Mouse (Mus musculus) lung, embryonic 14.5 days (tissue): ENCODE results near the gene Rhbdf1. TPM values are rescaled to one million over a fixed set of nuclear protein-coding genes. Genes with fewer than 3 reads are reported as not detected.
A peak's percentile ranks its signal among the peaks of the same experiment; 100 is the strongest.

ENCODE experiments used
- ATAC-seq: fragments of 200-750 bp; cut with Nextera tagmentation; 2 replicates; pipeline ENCODE4 v1.8.0; 2017; ENCODE audit warnings: mild to moderate bottlenecking, moderate TSS enrichment, moderate library complexity; ENCODE audit not compliant: insufficient read depth
- DNase-seq: peaks from one replicate; pipeline ENCODE4 v3.0.0-alpha.2; 2015
- H3K27ac ChIP-seq: fragments of 300-500 bp; sonication (generic); 2 replicates; pipeline ENCODE4 v1.5.1; 2014; ENCODE audit warnings: low read depth, mild to moderate bottlenecking, moderate library complexity
- H3K27me3 ChIP-seq: fragments of 300-500 bp; sonication (generic); 2 replicates; pipeline ENCODE4 v1.6.1; 2014; ENCODE audit warnings: low read length, control low read depth; ENCODE audit not compliant: insufficient read depth
- H3K36me3 ChIP-seq: fragments of 300-500 bp; sonication (generic); 2 replicates; pipeline ENCODE4 v1.6.1; 2014; ENCODE audit warnings: control low read depth; ENCODE audit not compliant: insufficient read depth
- H3K4me1 ChIP-seq: fragments of 300-500 bp; sonication (generic); 2 replicates; pipeline ENCODE4 v1.6.1; 2014; ENCODE audit warnings: antibody characterized with exemption, control low read depth; ENCODE audit not compliant: insufficient read depth
- H3K4me2 ChIP-seq: fragments of 300-500 bp; sonication (generic); 2 replicates; pipeline ENCODE4 v1.6.1; 2014; ENCODE audit warnings: mild to moderate bottlenecking
- H3K4me3 ChIP-seq: fragments of 300-500 bp; sonication (generic); 2 replicates; pipeline ENCODE4 v1.5.1; 2014; ENCODE audit warnings: low read depth, low read length
- H3K9ac ChIP-seq: fragments of 300-500 bp; sonication (generic); 2 replicates; pipeline ENCODE4 v1.6.1; 2014
- H3K9me3 ChIP-seq: fragments of 300-500 bp; sonication (generic); 2 replicates; pipeline ENCODE4 v1.6.1; 2016; ENCODE audit warnings: low read depth, low read length, control low read depth
- CTCF ChIP-seq: IDR thresholded peaks from 2 replicates; pipeline ENCODE4 v1.5.1; 2016; ENCODE audit warnings: antibody characterized with exemption, low read depth
- WGBS: fragments of 180-500 bp; shearing (Covaris S2); extraction: QIAGEN DNeasy Blood & Tissue Kit; methylation state at CpG from one replicate; pipeline ENCODE4 v1.1.7; 2014; 5-methylcytosine and 5-hydroxymethylcytosine counted together
- polyA plus RNA-seq: library from polyadenylated mRNA; unstranded; fragments of >200 nt; fragmentation: Nextera tagmentation; extraction: Ambion mirVana; gene quantifications from 2 replicates; pipeline ENCODE4 v1.2.1, GENCODE M21; 2014

Rhbdf1 gene
- polyA plus RNA-seq, 1 experiment from 2014 or later: 63.9 TPM

DNA sequence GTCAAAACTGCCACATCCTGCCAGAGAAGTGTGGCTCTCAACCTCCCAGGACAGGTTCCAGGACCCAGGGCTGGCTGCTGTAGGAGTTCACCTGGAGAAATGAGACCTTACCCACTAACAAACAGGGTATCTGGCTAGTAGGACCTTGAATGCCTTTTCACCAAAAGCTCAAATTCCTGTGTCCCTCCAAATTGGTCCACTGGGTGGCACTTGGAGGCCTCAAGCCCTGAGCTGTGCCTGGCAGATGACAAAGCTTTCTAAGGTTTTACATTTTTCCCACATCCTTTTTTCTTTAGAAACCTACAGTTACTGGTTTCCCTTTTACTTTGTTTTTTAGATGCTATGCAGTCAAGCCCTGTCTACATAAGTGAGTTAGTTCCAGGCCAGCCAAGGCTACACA, 25.0 kb upstream of the Rhbdf1 start:
- TF ChIP-seq CTCF: peak; percentile 21; the same call in 1 of the 2 replicates
- 0 out of 2 replicates have a peak overlapping the region, but pooled peaks have one; percentile 20 for H3K27ac ChIP-seq

DNA sequence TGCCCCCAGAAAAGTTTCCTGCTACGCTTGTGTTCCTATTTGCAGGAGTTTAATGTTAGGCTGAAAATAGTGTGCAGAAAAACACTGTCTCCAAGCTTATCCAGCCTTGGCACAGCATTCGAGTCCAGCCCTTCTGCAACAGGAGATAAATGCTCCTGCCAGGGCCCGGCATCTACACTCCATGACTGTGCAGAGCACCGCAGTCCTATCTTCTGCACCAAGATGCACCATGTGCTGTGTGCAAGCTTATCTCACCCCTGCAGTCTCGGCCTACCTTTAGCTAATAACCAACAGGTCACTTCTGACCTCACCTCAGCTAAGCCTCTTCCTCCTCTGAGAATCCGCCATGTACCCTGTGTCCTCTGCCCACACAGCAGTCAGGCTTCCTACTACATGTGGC, 23.5 kb upstream of the Rhbdf1 start:
- DNase-seq (no peak), ATAC-seq (peak; percentile 67; the same call in 1 of the 2 replicates)
- 89% methylated on average over 6 of the region's 6 CpGs for WGBS
- no peak overlapping the region for H3K9ac ChIP-seq
- no peaks in the 10 kb centered on the region for H3K9me3 ChIP-seq
- H3K27me3 ChIP-seq: no peaks in the 10 kb centered on the region
- H3K4me2 ChIP-seq: no peak overlapping the region
- peaks cover 76% of the 10 kb centered on the region for H3K36me3 ChIP-seq
- H3K4me3 ChIP-seq: no peak overlapping the region
- no peaks in the 10 kb centered on the region for H3K4me1 ChIP-seq
- no peak for TF ChIP-seq CTCF
- H3K27ac ChIP-seq: peak overlapping the region; percentile 51; the same call in 1 of the 2 replicates

More for the DNA sequence above, 25.0 kb upstream of the Rhbdf1 start:
- Histone ChIP-seq H3K4me2 (no peak overlapping the region), H3K9me3 (no peaks in the 10 kb centered on the region), H3K4me3 (no peak overlapping the region), H3K27me3 (no peaks in the 10 kb centered on the region), H3K4me1 (no peaks in the 10 kb centered on the region), H3K9ac (no peak overlapping the region; the same call in 1 of the 2 replicates), H3K36me3 (peaks cover 71% of the 10 kb centered on the region)
- ATAC-seq: no peak
- DNase-seq: no peak

DNA sequence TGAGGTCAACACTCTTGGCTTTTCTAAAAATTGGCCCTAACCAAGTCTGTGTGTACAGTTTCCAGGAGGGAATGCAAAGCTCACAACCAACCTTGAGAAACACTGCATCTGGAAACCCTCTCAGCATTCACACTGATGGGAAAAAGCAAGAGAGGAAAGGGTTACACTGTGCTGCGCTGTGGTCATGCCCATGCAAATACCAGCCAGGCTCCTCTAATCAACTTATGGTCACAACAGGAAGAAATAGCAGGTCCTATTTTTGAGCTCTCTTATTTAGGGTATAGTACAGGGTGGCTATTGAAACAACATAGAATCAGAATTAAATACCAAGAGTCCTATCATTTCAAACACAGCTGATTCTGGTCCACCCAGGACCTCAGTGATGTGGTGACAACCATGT, 22.5 kb upstream of the Rhbdf1 start:
- H3K4me1 ChIP-seq: no peaks in the 10 kb centered on the region
- 97% methylated on average over 1 of the region's 1 CpGs for WGBS
- no peaks in the 10 kb centered on the region for H3K27me3 ChIP-seq
- H3K4me2 ChIP-seq: no peak overlapping the region
- H3K4me3 ChIP-seq: no peak overlapping the region
- TF ChIP-seq CTCF: no peak
- peaks cover 77% of the 10 kb centered on the region for H3K36me3 ChIP-seq
- H3K9ac ChIP-seq: no peak overlapping the region
- peak overlapping the region; percentile 51 for H3K27ac ChIP-seq
- ATAC-seq (no peak), DNase-seq (no peak)
- H3K9me3 ChIP-seq: no peaks in the 10 kb centered on the region

DNA sequence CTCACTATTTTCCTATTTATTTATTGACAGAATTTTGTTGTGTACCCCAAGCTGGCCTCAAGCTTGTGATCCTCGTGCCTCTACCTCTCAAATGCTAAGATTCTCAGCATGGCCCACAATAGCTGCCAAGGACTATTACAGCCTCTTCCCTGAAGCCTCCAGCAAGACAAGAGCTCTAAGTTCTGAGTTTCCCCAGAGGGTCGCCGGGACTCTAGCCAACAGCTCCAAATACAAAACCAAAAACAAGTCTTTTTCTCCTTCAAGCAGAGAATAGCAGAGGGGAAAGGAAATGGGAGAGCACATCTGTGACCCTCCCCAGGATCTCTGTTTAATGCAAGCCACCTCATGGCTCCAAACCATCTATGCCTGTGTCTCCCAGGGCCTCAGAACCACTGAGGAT, 22.0 kb upstream of the Rhbdf1 start:
- DNase-seq: no peak
- 83% methylated on average over 3 of the region's 3 CpGs for WGBS
- Histone ChIP-seq H3K36me3 (peaks cover 77% of the 10 kb centered on the region), H3K27me3 (no peaks in the 10 kb centered on the region), H3K4me1 (no peaks in the 10 kb centered on the region), H3K4me2 (no peak overlapping the region), H3K4me3 (no peak overlapping the region), H3K9ac (no peak overlapping the region), H3K27ac (peak overlapping the region; percentile 51; the same call in 1 of the 2 replicates), H3K9me3 (no peaks in the 10 kb centered on the region)
- TF ChIP-seq CTCF: no peak
- ATAC-seq: no peak

DNA sequence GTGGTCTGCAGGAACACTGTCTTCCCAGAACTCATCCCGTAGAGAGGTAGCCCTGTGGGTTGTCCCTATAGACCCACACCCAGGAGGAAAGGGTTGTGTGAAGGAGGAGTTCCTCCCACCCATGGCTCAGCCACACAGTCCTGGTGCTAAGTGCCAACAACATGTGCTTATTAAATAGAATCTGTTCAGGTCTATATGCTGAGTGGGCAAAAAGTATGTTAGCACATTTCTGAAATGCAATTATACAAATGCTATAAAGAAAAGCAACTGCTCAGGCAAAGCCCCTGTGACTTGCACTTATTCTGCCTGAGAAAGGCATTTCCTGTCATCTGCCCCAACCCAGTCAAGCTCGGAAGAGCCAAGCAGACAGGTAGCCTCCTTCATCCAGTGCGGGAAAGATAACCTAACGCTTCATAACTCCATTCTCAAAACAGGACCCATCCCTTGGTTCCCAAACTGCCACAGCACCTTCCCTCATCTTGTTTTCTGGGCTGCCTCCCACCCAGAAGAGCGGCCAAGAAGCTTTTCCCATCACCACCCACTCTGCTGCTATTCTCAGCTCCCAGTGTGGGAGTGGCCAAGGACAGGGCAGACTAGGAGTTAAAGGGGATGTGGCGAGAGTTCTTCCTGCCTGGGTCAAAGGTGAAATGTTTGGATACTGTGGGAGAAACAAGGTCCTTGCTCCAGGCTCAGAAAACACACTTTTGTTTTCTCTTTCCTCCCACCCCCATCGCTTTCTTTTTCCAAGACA, 21.3 kb upstream of the Rhbdf1 start:
- peaks cover 78% of the 10 kb centered on the region for H3K36me3 ChIP-seq
- H3K4me2 ChIP-seq: no peak overlapping the region
- H3K4me3 ChIP-seq: no peak overlapping the region
- no peaks in the 10 kb centered on the region for H3K27me3 ChIP-seq
- H3K4me1 ChIP-seq: no peaks in the 10 kb centered on the region
- no peak for TF ChIP-seq CTCF
- H3K9me3 ChIP-seq: no peaks in the 10 kb centered on the region
- WGBS: 68% methylated on average over 7 of the region's 7 CpGs
- ATAC-seq (no peak), DNase-seq (peak; percentile 24)
- no peak overlapping the region for H3K9ac ChIP-seq
- peak overlapping the region; percentile 50 for H3K27ac ChIP-seq

DNA sequence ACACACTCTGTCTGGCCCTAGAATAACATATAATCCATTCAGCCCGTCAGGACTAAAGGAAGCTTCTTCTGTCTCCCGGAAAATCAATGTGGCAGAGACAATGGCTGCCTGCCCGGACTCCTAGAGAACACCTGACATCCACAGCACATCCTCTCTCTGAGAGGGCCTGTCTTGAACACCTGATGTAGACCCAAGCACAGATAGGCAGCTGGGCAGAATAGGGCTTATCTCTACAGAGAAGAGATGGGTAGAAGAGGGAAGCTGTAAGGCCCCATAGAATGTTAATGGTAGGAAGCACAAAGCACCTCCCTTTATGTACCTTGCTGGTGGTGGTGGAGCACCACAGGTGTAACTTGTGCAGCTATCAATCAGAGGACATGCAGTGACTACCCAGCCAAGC, 20.1 kb upstream of the Rhbdf1 start:
- no peak for TF ChIP-seq CTCF
- DNase-seq (no peak), ATAC-seq (no peak)
- Histone ChIP-seq H3K4me3 (no peak overlapping the region), H3K4me2 (no peak overlapping the region), H3K27me3 (no peaks in the 10 kb centered on the region), H3K36me3 (peaks cover 72% of the 10 kb centered on the region), H3K9ac (no peak overlapping the region), H3K27ac (no peak overlapping the region), H3K4me1 (no peaks in the 10 kb centered on the region), H3K9me3 (no peaks in the 10 kb centered on the region)
- 79% methylated on average over 3 of the region's 3 CpGs for WGBS

DNA sequence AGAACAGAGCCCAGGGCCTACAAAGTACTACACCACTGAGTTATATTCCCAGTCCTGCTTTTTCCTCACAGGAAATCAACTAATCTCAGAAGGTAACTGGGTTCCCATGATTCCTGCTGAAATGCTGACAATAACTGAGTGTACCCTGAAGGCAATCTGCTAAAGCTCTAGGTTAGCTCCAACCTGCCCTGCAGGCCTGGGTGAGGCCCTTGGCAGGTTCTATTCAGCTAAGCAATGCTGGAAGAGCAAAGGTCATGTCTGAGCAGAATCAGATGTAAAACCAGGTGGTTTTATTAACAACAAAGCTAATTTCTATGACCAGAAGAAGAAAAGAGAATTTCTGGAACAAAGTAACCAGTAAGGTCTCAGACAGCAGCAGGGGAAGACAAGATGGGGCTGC, 19.3 kb upstream of the Rhbdf1 start:
- Histone ChIP-seq H3K4me3 (no peak overlapping the region), H3K27me3 (no peaks in the 10 kb centered on the region), H3K27ac (no peak overlapping the region), H3K4me2 (no peak overlapping the region), H3K4me1 (no peaks in the 10 kb centered on the region), H3K9me3 (no peaks in the 10 kb centered on the region), H3K9ac (no peak overlapping the region), H3K36me3 (peaks cover 72% of the 10 kb centered on the region)
- TF ChIP-seq CTCF: no peak
- ATAC-seq: no peak
- no peak for DNase-seq
